Mouse (Mus musculus) liver, postnatal 0 days (tissue): ENCODE results near the gene Parp9. TPM values are rescaled to one million over a fixed set of nuclear protein-coding genes. Genes with fewer than 3 reads are reported as not detected.
"Not testable (repeated sequence)": the region's sequence is repeated elsewhere in the genome, so short reads cannot be mapped to it uniquely, and the experiment has no call there.

ENCODE experiments used
- ATAC-seq: fragments of 200-750 bp; cut with Nextera tagmentation; 2 replicates; pipeline ENCODE4 v1.8.0; 2017; ENCODE audit warnings: mild to moderate bottlenecking, moderate library complexity
- DNase-seq: peaks from one replicate; pipeline ENCODE4 v3.0.0-alpha.2; 2016
- H3K27ac ChIP-seq: fragments of 300-500 bp; sonication (generic); 2 replicates; pipeline ENCODE4 v1.5.1; 2014; ENCODE audit warnings: antibody characterized with exemption, moderate library complexity, mild to moderate bottlenecking, low read depth
- H3K27me3 ChIP-seq: fragments of 300-500 bp; sonication (generic); 2 replicates; pipeline ENCODE4 v1.6.1; 2014; ENCODE audit warnings: low read length, control low read depth, mixed read lengths; ENCODE audit not compliant: insufficient read depth
- H3K36me3 ChIP-seq: fragments of 300-500 bp; sonication (generic); replicated peaks from 2 replicates; pipeline ENCODE4 v1.6.1; 2014; ENCODE audit warnings: mild to moderate bottlenecking, control low read depth, low read length, moderate library complexity, mixed read lengths; ENCODE audit not compliant: insufficient read depth
- H3K4me1 ChIP-seq: fragments of 300-500 bp; sonication (generic); 2 replicates; pipeline ENCODE4 v1.6.1; 2014; ENCODE audit warnings: antibody characterized with exemption, mild to moderate bottlenecking, control low read depth; ENCODE audit not compliant: insufficient read depth
- H3K4me2 ChIP-seq: fragments of 300-500 bp; sonication (generic); 2 replicates; pipeline ENCODE4 v1.6.1; 2014; ENCODE audit warnings: low read depth, mild to moderate bottlenecking, low read length, moderate library complexity, mixed read lengths
- H3K4me3 ChIP-seq: fragments of 300-500 bp; sonication (generic); 2 replicates; pipeline ENCODE4 v1.5.1; 2014; ENCODE audit warnings: low read depth, low read length
- H3K9ac ChIP-seq: fragments of 300-500 bp; sonication (generic); replicated peaks from 2 replicates; pipeline ENCODE4 v1.6.1; 2014; ENCODE audit warnings: mild to moderate bottlenecking, moderate library complexity
- H3K9me3 ChIP-seq: fragments of 300-500 bp; sonication (generic); 2 replicates; pipeline ENCODE4 v1.6.1; 2016; ENCODE audit warnings: mild to moderate bottlenecking, control low read depth, low read length, mixed read lengths
- CTCF ChIP-seq: sonication (generic); IDR thresholded peaks from 2 replicates; pipeline ENCODE4 v1.5.1; 2016; ENCODE audit warnings: antibody characterized with exemption, low read depth
- EP300 ChIP-seq: IDR thresholded peaks from 2 replicates; pipeline ENCODE4 v1.6.1; 2016; ENCODE audit warnings: antibody characterized with exemption, low read depth, mild to moderate bottlenecking
- WGBS: fragments of 180-500 bp; shearing (Covaris S2); extraction: QIAGEN DNeasy Blood & Tissue Kit; methylation state at CpG from one replicate; pipeline ENCODE4 v1.1.7; 2014; ENCODE audit not compliant: insufficient replicate concordance; 5-methylcytosine and 5-hydroxymethylcytosine counted together
- polyA plus RNA-seq: library from polyadenylated mRNA; unstranded; fragments of >200 nt; fragmentation: Nextera tagmentation; extraction: Ambion mirVana; gene quantifications from 2 replicates; pipeline ENCODE4 v1.2.1, GENCODE M21; 2015

Gene Parp9
- polyA plus RNA-seq, 1 experiment from 2014 or later = 21.8 TPM

DNA sequence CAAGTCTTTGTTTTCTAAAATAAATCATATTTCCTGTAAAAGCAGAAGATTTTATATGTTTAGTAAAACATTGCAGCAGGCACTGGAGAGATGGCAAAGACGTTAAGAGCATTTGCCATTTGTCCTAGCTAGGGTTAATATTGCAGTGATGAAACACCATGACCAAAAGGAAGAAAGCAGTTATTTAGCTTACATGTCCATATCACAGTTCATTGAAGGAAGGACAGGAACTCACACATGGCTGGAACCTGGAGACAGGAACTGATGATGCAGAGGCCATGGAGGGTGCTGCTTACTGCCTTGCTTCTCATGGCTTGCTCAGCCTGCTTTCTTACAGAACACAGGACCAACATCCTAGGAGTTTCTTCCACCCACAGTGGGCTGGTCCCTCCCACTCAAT, 54.1 kb downstream of the Parp9 start:
- 53% methylated on average over 1 of the region's 1 CpGs for WGBS
- ATAC-seq = no peak
- no peak for TF ChIP-seq CTCF
- TF ChIP-seq EP300 = no peak

GRCm38 (mm10) chr16:35993316-35993715, 55.0 kb downstream of the Parp9 start:
- no peak overlapping the region for H3K4me3 ChIP-seq
- DNase-seq (no peak), ATAC-seq (no peak)
- no peak overlapping the region for H3K27ac ChIP-seq
- H3K4me1 ChIP-seq = peaks cover 3% of the 10 kb centered on the region; the same call in 1 of the 2 replicates
- TF ChIP-seq EP300 (no peak), CTCF (no peak)
- no peaks in the 10 kb centered on the region for H3K9me3 ChIP-seq
- no peaks in the 10 kb centered on the region for H3K27me3 ChIP-seq
- WGBS = 89% methylated on average over 3 of the region's 3 CpGs
- no peak overlapping the region for H3K4me2 ChIP-seq
- H3K9ac ChIP-seq = no peak overlapping the region
- no peaks in the 10 kb centered on the region for H3K36me3 ChIP-seq

More for the DNA sequence above, 54.1 kb downstream of the Parp9 start:
- no peaks in the 10 kb centered on the region for H3K36me3 ChIP-seq
- H3K27me3 ChIP-seq = no peaks in the 10 kb centered on the region
- no peak overlapping the region for H3K4me2 ChIP-seq
- H3K9ac ChIP-seq = no peak overlapping the region
- H3K4me3 ChIP-seq = no peak overlapping the region
- peaks cover 3% of the 10 kb centered on the region; the same call in 1 of the 2 replicates for H3K4me1 ChIP-seq
- no peak overlapping the region for H3K27ac ChIP-seq
- no peaks in the 10 kb centered on the region for H3K9me3 ChIP-seq
- no peak for DNase-seq

- 83% methylated on average over 4 of the region's 4 CpGs for WGBS
- DNase-seq, H3K9ac ChIP-seq, ATAC-seq, H3K4me3 ChIP-seq, H3K4me2 ChIP-seq, H3K27me3 ChIP-seq, H3K4me1 ChIP-seq, H3K27ac ChIP-seq, H3K9me3 ChIP-seq: not testable (repeated sequence)
- H3K36me3 ChIP-seq = peaks cover 21% of the 10 kb centered on the region
These were observed 60.6 kb downstream of the Parp9 start for GRCm38 (mm10) chr16:35998852-35999251.

GRCm38 (mm10) chr16:36008396-36008795, 70.1 kb downstream of the Parp9 start:
- H3K36me3 ChIP-seq = peaks cover 21% of the 10 kb centered on the region
- H3K27me3 ChIP-seq = no peaks in the 10 kb centered on the region
- 90% methylated on average over 3 of the region's 3 CpGs for WGBS
- ATAC-seq = no peak
- no peak overlapping the region for H3K27ac ChIP-seq
- no peak overlapping the region for H3K4me2 ChIP-seq
- H3K4me1 ChIP-seq = no peaks in the 10 kb centered on the region
- no peak overlapping the region for H3K4me3 ChIP-seq
- TF ChIP-seq CTCF (no peak), EP300 (no peak)
- no peaks in the 10 kb centered on the region for H3K9me3 ChIP-seq
- DNase-seq = no peak
- no peak overlapping the region for H3K9ac ChIP-seq

GRCm38 (mm10) chr16:36016335-36016734, 78.1 kb downstream of the Parp9 start:
- Histone ChIP-seq H3K4me3 (no peak overlapping the region), H3K9ac (no peak overlapping the region), H3K4me2 (no peak overlapping the region), H3K9me3 (no peaks in the 10 kb centered on the region), H3K27ac (no peak overlapping the region), H3K36me3 (peaks cover 41% of the 10 kb centered on the region), H3K27me3 (no peaks in the 10 kb centered on the region), H3K4me1 (no peaks in the 10 kb centered on the region)
- WGBS = 89% methylated on average over 1 of the region's 1 CpGs
- no peak for TF ChIP-seq EP300
- TF ChIP-seq CTCF = no peak
- no peak for ATAC-seq
- no peak for DNase-seq

Other genes starting within 250 kb of the Parp9 start
- 5.7 and 6.2 TPM in 2 replicates for gene Dirc2, start 169.1 kb upstream of the Parp9 start, polyA plus RNA-seq
- gene Hspbap1, start 168.1 kb upstream of the Parp9 start, polyA plus RNA-seq = 6.9 and 7.6 TPM in 2 replicates
- 2.1 and 2.3 TPM in 2 replicates for gene Parp14, start 66.9 kb upstream of the Parp9 start, polyA plus RNA-seq
- gene Dtx3l, start 681 bp downstream of the Parp9 start, polyA plus RNA-seq = 15.8 and 16.3 TPM in 2 replicates
- 14.8 and 17.6 TPM in 2 replicates for gene Kpna1, start 40.3 kb downstream of the Parp9 start, polyA plus RNA-seq
- gene Wdr5b, start 102.7 kb downstream of the Parp9 start, polyA plus RNA-seq = 2.2 TPM in 2 replicates
- 176 and 193 TPM in 2 replicates for gene Fam162a, start 133.1 kb downstream of the Parp9 start, polyA plus RNA-seq
- gene Ccdc58, start 133.2 kb downstream of the Parp9 start, polyA plus RNA-seq = 54.6 and 58.9 TPM in 2 replicates
- gene Csta1, start 192.8 kb downstream of the Parp9 start, polyA plus RNA-seq = not detected in 2 replicates
- 245 and 249 TPM in 2 replicates for gene Stfa2l1, start 218.3 kb downstream of the Parp9 start, polyA plus RNA-seq
- gene Gm5483, start 245.7 kb downstream of the Parp9 start, polyA plus RNA-seq = 589 and 613 TPM in 2 replicates